ENCODE assay signal across 25 mouse cellular contexts in genomic region chr16:20257926-20258325, GRCm38 (mm10). TPM values are rescaled to one million over a fixed set of nuclear protein-coding genes. Genes with fewer than 3 reads are reported as not detected.
DNase-seq lines count a peak whose midpoint lies in the region; ATAC-seq lines count a peak whose summit lies in the region.
"Had no signal": no experiment of that assay in that cellular context is flagged by ENCODE, and none has a peak within 500 bp of the region (broad histone marks: within the 10 kb centered on the region; RNA-seq: fewer than 3 reads in every experiment).

No protein-coding gene starts in this region.

- no peaks in the 10 kb centered on the region for H3K27me3 ChIP-seq in limb, embryonic 10.5 days (ENCODE audit: low read depth, poor library complexity, severe bottlenecking)
- no peaks in the 10 kb centered on the region for H3K27me3 ChIP-seq in hindbrain, embryonic 12.5 days
- H3K27me3 ChIP-seq in midbrain, embryonic 16.5 days (ENCODE audit: control insufficient read depth, insufficient read depth, low read depth, low read length) = no peaks in the 10 kb centered on the region
- H3K27me3 ChIP-seq: embryonic facial prominence, embryonic 13.5 days; embryonic facial prominence, embryonic 15.5 days; forebrain, embryonic 12.5 days had no signal

- H3K27ac ChIP-seq in limb, embryonic 10.5 days = no peak overlapping the region
- H3K27ac ChIP-seq in hindbrain, embryonic 12.5 days = no peak overlapping the region
- no peak overlapping the region for H3K27ac ChIP-seq in midbrain, embryonic 16.5 days (ENCODE audit: low read length)
- H3K27ac ChIP-seq: embryonic facial prominence, embryonic 13.5 days; embryonic facial prominence, embryonic 15.5 days; forebrain, embryonic 10.5 days; forebrain, embryonic 12.5 days had no signal

- no peaks in the 10 kb centered on the region for H3K36me3 ChIP-seq in limb, embryonic 10.5 days
- no peaks in the 10 kb centered on the region for H3K36me3 ChIP-seq in hindbrain, embryonic 12.5 days
- no peaks in the 10 kb centered on the region for H3K36me3 ChIP-seq in midbrain, embryonic 16.5 days (ENCODE audit: control insufficient read depth, insufficient read depth, low read length)
- H3K36me3 ChIP-seq: embryonic facial prominence, embryonic 13.5 days; embryonic facial prominence, embryonic 15.5 days; forebrain, embryonic 10.5 days; forebrain, embryonic 12.5 days; G1E had no signal

- WGBS in limb, embryonic 10.5 days = 84% methylated on average over 5 of the region's 5 CpGs
- WGBS in hindbrain, embryonic 12.5 days = 73% methylated on average over 5 of the region's 5 CpGs
- WGBS in midbrain, embryonic 16.5 days = 80% methylated on average over 5 of the region's 5 CpGs

- no peak overlapping the region for H3K4me3 ChIP-seq in limb, embryonic 10.5 days
- no peak overlapping the region for H3K4me3 ChIP-seq in hindbrain, embryonic 12.5 days
- no peak overlapping the region for H3K4me3 ChIP-seq in midbrain, embryonic 16.5 days (ENCODE audit: low read depth, low read length)
- H3K4me3 ChIP-seq: embryonic facial prominence, embryonic 13.5 days; embryonic facial prominence, embryonic 15.5 days; erythroblast, embryonic 14.5 days; forebrain, embryonic 10.5 days; forebrain, embryonic 12.5 days had no signal

- no peak for ATAC-seq in activated CD4-positive, CD25-positive, alpha-beta regulatory T cell, adult 4 months
- ATAC-seq in hindbrain, embryonic 12.5 days (ENCODE audit: low FRiP score) = no peak
- ATAC-seq in midbrain, embryonic 16.5 days = no peak
- ATAC-seq: forebrain, embryonic 14.5 days; forebrain, embryonic 16.5 days; Patski had no signal

- DNase-seq in ES-CJ7 (ENCODE audit: low read depth, low spot score) (peak; percentile 79), R1 (ENCODE audit: low read depth, low spot score) (peak; percentile 90)
- DNase-seq in limb, embryonic 10.5 days (ENCODE audit: low spot score) = peak; percentile 9
- DNase-seq: adrenal gland, adult 2 months; adrenal gland, postnatal 10 days; adrenal gland, postnatal 25 days; cerebellum, adult 11 months; cerebellum, adult 18-20 months; cerebellum, adult 8-10 months; cerebellum, adult 9-11 months; cerebellum, postnatal 14 days; cerebellum, postnatal 36 days; embryo, embryonic 11 days had no signal

- no peak overlapping the region for H3K4me2 ChIP-seq in hindbrain, embryonic 12.5 days (replicated peaks)
- no peak overlapping the region for H3K4me2 ChIP-seq in midbrain, embryonic 16.5 days (ENCODE audit: low read length)
- H3K4me2 ChIP-seq: embryonic facial prominence, embryonic 13.5 days; embryonic facial prominence, embryonic 15.5 days; forebrain, embryonic 12.5 days had no signal

- no peaks in the 10 kb centered on the region for H3K4me1 ChIP-seq in limb, embryonic 10.5 days
- no peaks in the 10 kb centered on the region for H3K4me1 ChIP-seq in hindbrain, embryonic 12.5 days
- no peaks in the 10 kb centered on the region for H3K4me1 ChIP-seq in midbrain, embryonic 16.5 days (ENCODE audit: control insufficient read depth, insufficient read depth, low read length)
- H3K4me1 ChIP-seq: embryonic facial prominence, embryonic 13.5 days; embryonic facial prominence, embryonic 15.5 days; forebrain, embryonic 10.5 days; forebrain, embryonic 12.5 days had no signal

- no peak overlapping the region for H3K9ac ChIP-seq in hindbrain, embryonic 12.5 days
- no peak overlapping the region for H3K9ac ChIP-seq in midbrain, embryonic 16.5 days (ENCODE audit: low read depth, low read length)
- H3K9ac ChIP-seq: embryonic facial prominence, embryonic 13.5 days; embryonic facial prominence, embryonic 15.5 days; forebrain, embryonic 12.5 days had no signal

- no peaks in the 10 kb centered on the region for H3K9me3 ChIP-seq in limb, embryonic 10.5 days (replicated peaks)
- no peaks in the 10 kb centered on the region for H3K9me3 ChIP-seq in hindbrain, embryonic 12.5 days (replicated peaks)
- H3K9me3 ChIP-seq in midbrain, embryonic 16.5 days (replicated peaks; ENCODE audit: control insufficient read depth, low read length, poor library complexity, severe bottlenecking) = no peaks in the 10 kb centered on the region
- H3K9me3 ChIP-seq: embryonic facial prominence, embryonic 13.5 days; embryonic facial prominence, embryonic 15.5 days; forebrain, embryonic 10.5 days; forebrain, embryonic 12.5 days; G1E had no signal

RNA-seq across cellular contexts. Expression of gene Map6d1, which starts 16.8 kb away (rescaled TPM):
- polyA plus RNA-seq in limb, embryonic 10.5 days (2016; fragmentation: Nextera tagmentation; extraction: Ambion mirVana) = 0.75 and 0.89 TPM in 2 replicates
- under 1 TPM in 1 of 2 experiments, not detected in 1; 0.14 TPM for polyA plus RNA-seq in activated CD4-positive, CD25-positive, alpha-beta regulatory T cell, adult 4 months (2017; shearing (Covaris generic))
- 2.0 and 2.1 TPM in 2 replicates for polyA plus RNA-seq in hindbrain, embryonic 12.5 days (2016; fragmentation: Nextera tagmentation; extraction: Ambion mirVana)
- 5.4 and 6.3 TPM in 2 replicates for polyA plus RNA-seq in midbrain, embryonic 16.5 days (2015; fragmentation: Nextera tagmentation; extraction: Ambion mirVana)
- polyA plus RNA-seq: G1E had no signal

RNA-seq across cellular contexts. Expression of gene Parl, which starts 44.3 kb away (rescaled TPM):
- polyA plus RNA-seq in limb, embryonic 10.5 days (2016; fragmentation: Nextera tagmentation; extraction: Ambion mirVana) = 131 and 157 TPM in 2 replicates
- polyA plus RNA-seq in activated CD4-positive, CD25-positive, alpha-beta regulatory T cell, adult 4 months (2017; shearing (Covaris generic)) = 10 to 100 TPM; 72.4 to 74.6 TPM
- 80.9 and 85.5 TPM in 2 replicates for polyA plus RNA-seq in hindbrain, embryonic 12.5 days (2016; fragmentation: Nextera tagmentation; extraction: Ambion mirVana)
- polyA plus RNA-seq in midbrain, embryonic 16.5 days (2015; fragmentation: Nextera tagmentation; extraction: Ambion mirVana) = 76.3 and 81.9 TPM in 2 replicates

Comparison
In these comparisons a context has a peak if more than half of its experiments do, and no peak if none do; other contexts are left out.
1. DNase-seq: peak in every context shown above with its lines; median percentile 90 in R1; 79 in ES-CJ7; 9 in limb, embryonic 10.5 days.